Mouse (Mus musculus): ENCODE data around the gene Fgb. TPM values are rescaled to one million over a fixed set of nuclear protein-coding genes. Genes with fewer than 3 reads are reported as not detected.

The Fgb gene
- polyA plus RNA-seq, 1 experiment from 2014 or later, result 0.15 TPM

Other genes with a start within 250 kb of the Fgb start
- gene Rbm46, start 173.4 kb downstream of the Fgb start, polyA plus RNA-seq (2014; fragmentation: Nextera tagmentation; extraction: Ambion mirVana), result 1.6 and 2.1 TPM in 2 replicates
- gene Lrat, start 145.9 kb downstream of the Fgb start, polyA plus RNA-seq (2014; fragmentation: Nextera tagmentation; extraction: Ambion mirVana), result 0.08 TPM in 1 of 2 replicates, not detected in the other
- gene Fgg, start 42.1 kb downstream of the Fgb start, polyA plus RNA-seq (2014; fragmentation: Nextera tagmentation; extraction: Ambion mirVana), result 0.23 and 0.45 TPM in 2 replicates
- 0.35 and 0.37 TPM in 2 replicates for gene Fga, start 23.8 kb downstream of the Fgb start, polyA plus RNA-seq (2014; fragmentation: Nextera tagmentation; extraction: Ambion mirVana)
- gene Plrg1, start 5.7 kb upstream of the Fgb start, polyA plus RNA-seq (2014; fragmentation: Nextera tagmentation; extraction: Ambion mirVana), result 103 and 108 TPM in 2 replicates
- 2.6 and 3.1 TPM in 2 replicates for gene Dchs2, start 78.1 kb upstream of the Fgb start, polyA plus RNA-seq (2014; fragmentation: Nextera tagmentation; extraction: Ambion mirVana)